Mouse (Mus musculus) cerebellum, adult 2 months (tissue): ENCODE results near the gene Slc16a11. TPM values are rescaled to one million over a fixed set of nuclear protein-coding genes. Genes with fewer than 3 reads are reported as not detected.

Experiments
- DNase-seq, 2 experiments: peaks; one replicate each; pipeline ENCODE4 v3.0.0; 2021
- H3K27ac ChIP-seq: fragments of 200-500 bp; 2 replicates; pipeline ENCODE4 v1.5.1; 2012; ENCODE audit warnings: low read length, control low read depth, inconsistent platforms; ENCODE audit not compliant: insufficient read depth
- H3K27me3 ChIP-seq: fragments of 200-500 bp; 2 replicates; pipeline ENCODE4 v1.6.1; 2012; ENCODE audit warnings: inconsistent platforms, mild to moderate bottlenecking, low read length, moderate library complexity; ENCODE audit not compliant: control insufficient read depth, insufficient read depth
- H3K4me1 ChIP-seq: fragments of 200-500 bp; 2 replicates; pipeline ENCODE4 v1.6.1; 2011; ENCODE audit warnings: low read length; ENCODE audit not compliant: control insufficient read depth, insufficient read depth
- H3K4me3 ChIP-seq: fragments of 200-500 bp; replicated peaks from 2 replicates; pipeline ENCODE3; 2011; ENCODE audit warnings: mild to moderate bottlenecking, low read depth, low read length, control low read depth; ENCODE audit not compliant: insufficient read depth
- CTCF ChIP-seq: fragments of 200-500 bp; IDR thresholded peaks from 2 replicates; pipeline ENCODE4 v1.5.1; 2011; ENCODE audit warnings: low read depth, mild to moderate bottlenecking, control low read depth, low read length, moderate library complexity, borderline replicate concordance; ENCODE audit not compliant: insufficient read depth
- POLR2A ChIP-seq: fragments of 200-500 bp; IDR thresholded peaks from 2 replicates; pipeline ENCODE4 v1.6.1; 2011; ENCODE audit warnings: low read length, control low read depth, borderline replicate concordance; ENCODE audit not compliant: insufficient read depth
- WGBS: fragments of 180-500 bp; shearing (Covaris S2); methylation state at CpG from one replicate; pipeline ENCODE4 v1.1.7; 2018; 5-methylcytosine and 5-hydroxymethylcytosine counted together
- polyA plus RNA-seq: library from polyadenylated mRNA; depleted of rRNA; stranded (reverse); fragments of >200 nt; gene quantifications from 2 replicates; pipeline ENCODE4 v1.2.3, GENCODE M21; 2012

The Slc16a11 gene
- polyA plus RNA-seq, 1 experiment: 209 TPM

DNA sequence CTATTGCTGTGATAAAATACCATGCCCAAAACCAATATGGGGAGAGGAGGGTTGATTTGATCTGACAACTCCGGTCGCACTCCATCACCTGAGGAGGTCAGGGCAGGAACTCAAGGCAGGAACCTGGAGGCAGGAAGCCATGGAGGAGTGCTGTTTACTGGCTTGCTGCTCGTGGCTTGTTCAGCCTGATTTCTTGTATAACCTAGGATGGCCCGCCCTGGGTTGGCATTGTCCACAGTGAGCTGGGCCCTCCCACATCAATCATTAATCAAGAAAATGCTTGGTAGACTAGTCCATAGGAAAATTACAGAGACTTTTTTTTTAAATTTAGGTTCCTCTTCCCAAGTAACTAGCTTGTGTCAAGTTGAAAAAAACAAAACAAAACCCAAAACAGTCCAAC lies 38.1 kb upstream of the Slc16a11 start:
- WGBS: 85% methylated on average over 4 of the region's 4 CpGs
- Histone ChIP-seq H3K27me3 (no peaks in the 10 kb centered on the region), H3K4me1 (peaks cover 4% of the 10 kb centered on the region; the same call in 1 of the 2 replicates), H3K4me3 (no peak overlapping the region), H3K27ac (no peak overlapping the region)
- TF ChIP-seq CTCF (no peak), POLR2A (no peak)
- no peak for DNase-seq

DNA sequence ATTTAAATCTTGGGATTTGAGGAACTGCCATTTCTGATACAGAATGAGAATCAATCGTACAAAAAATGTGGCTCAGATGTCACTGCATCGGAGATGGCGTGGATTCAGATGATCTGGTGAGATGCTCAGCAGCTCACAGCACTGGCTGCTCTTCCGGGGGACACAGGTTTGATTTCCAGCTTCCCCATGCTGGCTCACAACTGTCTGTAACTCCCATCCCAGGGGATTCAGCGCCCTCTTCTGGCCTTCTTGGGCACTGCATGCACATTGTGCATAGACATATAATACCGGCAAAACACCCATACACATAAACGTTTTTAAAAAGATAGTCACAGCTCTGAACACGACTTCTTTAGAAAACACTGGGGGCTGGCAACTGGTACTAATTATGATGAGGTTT lies 34.9 kb upstream of the Slc16a11 start:
- TF ChIP-seq CTCF: no peak; the same call in 1 of the 2 replicates
- no peak for TF ChIP-seq POLR2A
- Histone ChIP-seq H3K4me1 (no peaks in the 10 kb centered on the region), H3K4me3 (no peak overlapping the region), H3K27ac (no peak overlapping the region), H3K27me3 (no peaks in the 10 kb centered on the region)
- 75% methylated on average over 8 of the region's 8 CpGs for WGBS
- no peak for DNase-seq

DNA sequence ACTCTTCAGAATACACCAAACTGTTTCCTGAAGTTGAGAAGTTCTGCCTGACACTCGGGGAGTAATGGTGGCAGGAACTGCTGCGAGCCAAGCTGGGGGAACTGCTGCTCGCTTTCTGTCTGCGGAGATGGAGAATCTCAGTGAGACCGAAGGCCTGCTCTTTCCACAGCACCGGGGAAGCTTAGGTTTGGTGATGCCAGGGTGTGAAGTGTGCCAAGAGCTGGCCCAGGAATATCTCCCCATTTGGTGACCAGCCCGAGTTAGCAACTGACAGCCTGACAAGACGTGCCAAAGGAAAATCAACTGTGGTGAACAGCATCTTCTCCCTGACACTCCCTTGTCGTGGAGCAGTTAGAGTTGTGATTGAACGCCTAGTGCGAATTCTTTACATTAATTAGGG lies 34.2 kb upstream of the Slc16a11 start:
- Histone ChIP-seq H3K4me3 (no peak overlapping the region), H3K27ac (no peak overlapping the region), H3K27me3 (no peaks in the 10 kb centered on the region), H3K4me1 (no peaks in the 10 kb centered on the region)
- WGBS: 32% methylated on average over 11 of the region's 11 CpGs
- peak; percentile 24 to 54 for DNase-seq
- TF ChIP-seq CTCF (no peak), POLR2A (no peak)

DNA sequence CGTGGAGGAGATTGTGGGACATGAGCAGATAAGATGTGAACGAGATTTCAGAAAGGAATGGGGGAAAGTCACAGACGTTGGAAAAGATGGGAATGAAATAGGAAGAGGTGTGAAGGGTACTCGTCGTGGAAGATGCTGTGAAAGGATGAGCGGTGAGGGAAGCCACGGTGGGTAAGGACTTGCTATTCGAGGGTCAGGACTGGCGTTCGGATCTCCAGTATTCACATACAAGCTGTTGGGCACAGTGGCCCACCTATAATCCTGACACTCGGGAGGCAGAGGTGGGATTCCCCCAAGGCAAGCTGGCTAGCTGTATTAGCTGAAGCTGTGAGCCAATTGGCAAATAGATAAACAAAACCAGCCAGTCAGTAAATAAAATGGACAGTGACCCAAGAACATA lies 33.8 kb upstream of the Slc16a11 start:
- TF ChIP-seq POLR2A: no peak
- TF ChIP-seq CTCF: no peak
- H3K4me3 ChIP-seq: no peak overlapping the region
- no peaks in the 10 kb centered on the region for H3K27me3 ChIP-seq
- 60% methylated on average over 11 of the region's 11 CpGs for WGBS
- H3K27ac ChIP-seq: no peak overlapping the region
- no peak for DNase-seq
- H3K4me1 ChIP-seq: no peaks in the 10 kb centered on the region

DNA sequence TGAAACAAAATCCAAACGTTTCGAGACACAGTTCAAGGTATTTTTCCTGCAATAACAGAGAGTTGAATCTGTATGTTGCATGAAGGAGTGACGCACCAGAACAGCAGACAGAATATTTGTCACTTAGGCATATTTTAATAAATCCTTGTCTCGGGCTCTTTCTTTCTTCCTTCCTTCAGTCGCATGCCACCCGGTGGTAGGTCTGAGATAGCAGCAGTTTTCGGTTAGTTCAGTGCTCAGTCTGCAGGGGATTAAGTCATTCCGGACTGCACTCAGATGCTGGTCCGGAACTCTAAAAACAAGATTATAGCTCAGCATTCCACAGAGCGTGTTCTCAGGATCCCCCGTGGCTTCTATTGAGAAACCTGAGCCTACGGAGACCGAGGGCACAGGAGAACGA lies 33.2 kb upstream of the Slc16a11 start:
- Histone ChIP-seq H3K27me3 (no peaks in the 10 kb centered on the region), H3K4me1 (no peaks in the 10 kb centered on the region), H3K4me3 (no peak overlapping the region), H3K27ac (no peak overlapping the region)
- TF ChIP-seq CTCF (peak; percentile 55), POLR2A (no peak)
- WGBS: 27% methylated on average over 14 of the region's 14 CpGs
- peak in 1 of 2 experiments; percentile 12 for DNase-seq

DNA sequence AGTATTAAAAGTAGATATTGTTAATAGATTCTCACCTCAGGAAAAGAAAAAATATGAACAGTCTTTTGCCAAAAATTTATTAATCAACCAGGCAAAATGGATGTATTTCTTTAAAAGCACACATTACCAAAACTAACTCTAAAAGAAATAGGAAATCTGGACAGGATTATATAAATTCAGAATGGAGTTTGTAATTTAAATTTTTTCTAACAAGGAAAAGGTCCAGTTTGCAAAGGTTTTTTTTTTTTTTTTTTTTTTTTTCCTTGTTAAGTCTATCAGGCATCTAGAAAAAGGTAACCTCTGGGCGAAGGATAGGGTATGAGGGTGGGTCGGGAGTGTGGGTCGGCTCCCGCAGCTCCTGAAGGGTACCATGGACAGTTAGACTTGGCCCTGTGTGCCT lies 32.1 kb upstream of the Slc16a11 start:
- DNase-seq: no peak
- no peak overlapping the region for H3K27ac ChIP-seq
- no peaks in the 10 kb centered on the region for H3K4me1 ChIP-seq
- WGBS: 87% methylated on average over 4 of the region's 4 CpGs
- no peaks in the 10 kb centered on the region for H3K27me3 ChIP-seq
- no peak for TF ChIP-seq CTCF
- TF ChIP-seq POLR2A: no peak
- H3K4me3 ChIP-seq: no peak overlapping the region

DNA sequence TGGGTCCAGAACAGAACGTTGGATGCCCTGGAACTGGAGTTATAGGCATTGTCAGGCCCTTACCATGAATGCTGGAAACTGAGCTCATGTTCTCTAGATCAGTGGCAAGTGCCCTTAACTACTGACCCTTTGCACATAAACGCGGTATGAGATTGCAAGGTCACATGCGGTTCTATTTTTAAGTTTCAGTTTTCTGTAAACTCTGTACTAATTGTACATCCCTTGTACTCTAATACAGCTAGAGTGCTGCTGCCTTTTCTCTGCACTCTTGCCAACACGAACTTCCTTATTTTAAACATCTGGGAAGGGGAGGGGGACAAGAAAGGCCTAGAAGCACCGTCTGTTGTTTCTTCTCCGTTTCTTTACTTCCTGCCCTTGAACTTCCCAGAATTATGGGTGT lies 27.4 kb upstream of the Slc16a11 start:
- TF ChIP-seq CTCF: no peak
- no peak for TF ChIP-seq POLR2A
- Histone ChIP-seq H3K4me1 (no peaks in the 10 kb centered on the region), H3K27me3 (no peaks in the 10 kb centered on the region), H3K27ac (no peak overlapping the region), H3K4me3 (no peak overlapping the region)
- DNase-seq: no peak
- WGBS: 90% methylated on average over 7 of the region's 7 CpGs

DNA sequence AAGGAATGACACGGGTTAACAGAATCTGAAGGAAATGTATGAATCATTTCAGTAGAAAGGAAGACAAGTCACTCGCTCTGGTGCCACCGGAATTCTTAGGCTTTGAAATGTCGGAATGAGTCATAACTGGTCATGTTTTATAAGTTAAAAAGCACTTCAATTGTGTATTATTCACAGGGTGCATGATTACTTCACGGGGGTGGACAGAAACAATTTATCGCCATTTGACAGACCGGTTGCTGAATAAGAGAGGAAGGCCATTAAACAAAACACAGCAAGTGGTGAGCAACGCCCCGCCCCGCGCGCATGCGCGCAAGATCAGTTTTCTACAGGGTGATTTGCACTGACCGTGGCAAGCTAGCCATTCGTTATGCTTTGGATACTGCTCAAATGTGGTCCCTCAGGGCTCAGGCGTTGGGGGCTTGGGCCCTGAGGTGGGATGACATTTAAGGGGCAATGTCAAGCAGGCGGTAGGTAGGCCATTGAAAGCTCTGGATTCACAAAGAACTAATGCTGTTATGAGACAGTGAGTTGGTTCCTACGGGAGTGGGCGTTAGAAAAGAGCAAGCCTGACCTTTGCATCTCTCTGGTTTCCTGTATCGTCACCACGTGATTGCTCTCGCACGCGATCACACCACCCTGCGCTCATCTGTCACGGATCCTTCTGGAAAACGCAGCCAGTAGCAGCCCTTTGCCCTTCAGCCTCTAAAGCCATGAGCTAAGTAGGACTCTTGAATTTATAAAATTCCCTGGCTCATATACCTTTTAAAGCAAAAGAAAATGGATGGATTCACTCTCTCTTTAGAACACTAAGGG lies 23.0 kb upstream of the Slc16a11 start:
- Histone ChIP-seq H3K27ac (no peak overlapping the region), H3K27me3 (no peaks in the 10 kb centered on the region), H3K4me3 (no peak overlapping the region), H3K4me1 (no peaks in the 10 kb centered on the region)
- DNase-seq: no peak
- 77% methylated on average over 28 of the region's 28 CpGs for WGBS
- no peak for TF ChIP-seq POLR2A
- TF ChIP-seq CTCF: no peak
